Mouse (Mus musculus) limb, embryonic 11.5 days (tissue): ENCODE measurements around the gene Slc35f6. TPM values are rescaled to one million over a fixed set of nuclear protein-coding genes. Genes with fewer than 3 reads are reported as not detected.

Experiments
- ATAC-seq: fragments of 200-750 bp; cut with Nextera tagmentation; 2 replicates; pipeline ENCODE4 v1.8.0; 2017; ENCODE audit warnings: low read depth; ENCODE audit not compliant: insufficient number of reproducible peaks, low FRiP score, low TSS enrichment
- DNase-seq: peaks from one replicate; pipeline ENCODE4 v3.0.0-alpha.2; 2015; ENCODE audit warnings: low spot score
- H3K27ac ChIP-seq: fragments of 300-500 bp; sonication (generic); replicated peaks from 2 replicates; pipeline ENCODE4 v1.5.1; 2014; ENCODE audit warnings: low read depth, mild to moderate bottlenecking, low read length
- H3K27me3 ChIP-seq: fragments of 300-500 bp; sonication (generic); 2 replicates; pipeline ENCODE4 v1.6.1; 2014; ENCODE audit warnings: mild to moderate bottlenecking, low read length, mixed read lengths; ENCODE audit not compliant: control insufficient read depth, insufficient read depth
- H3K36me3 ChIP-seq: fragments of 300-500 bp; sonication (generic); 2 replicates; pipeline ENCODE4 v1.6.1; 2014; ENCODE audit warnings: mild to moderate bottlenecking, low read length, moderate library complexity, mixed read lengths; ENCODE audit not compliant: control insufficient read depth, insufficient read depth
- H3K4me1 ChIP-seq: fragments of 300-500 bp; sonication (generic); 2 replicates; pipeline ENCODE4 v1.6.1; 2014; ENCODE audit warnings: low read length, mixed read lengths; ENCODE audit not compliant: control insufficient read depth, insufficient read depth
- H3K4me2 ChIP-seq: fragments of 300-500 bp; sonication (generic); 2 replicates; pipeline ENCODE4 v1.6.1; 2014; ENCODE audit warnings: low read depth, mild to moderate bottlenecking, moderate library complexity; ENCODE audit not compliant: severe bottlenecking
- H3K4me3 ChIP-seq: fragments of 300-500 bp; sonication (generic); 2 replicates; pipeline ENCODE4 v1.5.1; 2014; ENCODE audit warnings: low read depth, low read length
- H3K9ac ChIP-seq: fragments of 300-500 bp; sonication (generic); 2 replicates; pipeline ENCODE4 v1.6.1; 2014; ENCODE audit warnings: mild to moderate bottlenecking, low read length
- H3K9me3 ChIP-seq: fragments of 300-500 bp; sonication (generic); 2 replicates; pipeline ENCODE4 v1.6.1; 2016; ENCODE audit warnings: low read length; ENCODE audit not compliant: control insufficient read depth
- WGBS: fragments of 180-500 bp; shearing (Covaris S2); extraction: QIAGEN DNeasy Blood & Tissue Kit; methylation state at CpG from one replicate; pipeline ENCODE4 v1.1.7; 2014; 5-methylcytosine and 5-hydroxymethylcytosine counted together
- polyA plus RNA-seq: library from polyadenylated mRNA; unstranded; fragments of >200 nt; fragmentation: Nextera tagmentation; extraction: Ambion mirVana; gene quantifications from 2 replicates; pipeline ENCODE4 v1.2.1, GENCODE M21; 2014

The Slc35f6 gene
- 20.2 and 21.6 TPM in 2 replicates for polyA plus RNA-seq

GRCm38 (mm10) chr5:30647815-30648560 is at the start of gene Slc35f6:
Gene Slc35f6, plus strand, starts transcription at chr5:30647933.
- H3K4me2 ChIP-seq = peak within 1 kb of the TSS; percentile 93
- no peaks in the 10 kb centered on the region for H3K36me3 ChIP-seq
- H3K27me3 ChIP-seq = no peaks in the 10 kb centered on the region
- peaks cover 13% of the 10 kb centered on the region for H3K4me1 ChIP-seq
- ATAC-seq (peak; percentile 93), DNase-seq (peak; percentile 92)
- no peak within 1 kb of the TSS; the same call in 1 of the 2 replicates for H3K27ac ChIP-seq
- H3K9me3 ChIP-seq = no peaks in the 10 kb centered on the region
- peak within 1 kb of the TSS; percentile 72 for H3K9ac ChIP-seq
- under 1% methylated on average over 38 of the region's 38 CpGs for WGBS
- H3K4me3 ChIP-seq = peak within 1 kb of the TSS; percentile 87

GRCm38 (mm10) chr5:30601397-30601796 is 46.3 kb upstream of the Slc35f6 start:
- no peak overlapping the region for H3K27ac ChIP-seq
- 37% methylated on average over 4 of the region's 4 CpGs for WGBS

GRCm38 (mm10) chr5:30603255-30603654 is 44.5 kb upstream of the Slc35f6 start:
- H3K4me3 ChIP-seq = no peak overlapping the region
- no peaks in the 10 kb centered on the region for H3K27me3 ChIP-seq
- H3K4me1 ChIP-seq = no peaks in the 10 kb centered on the region
- no peak overlapping the region for H3K4me2 ChIP-seq
- DNase-seq = no peak
- H3K36me3 ChIP-seq = no peaks in the 10 kb centered on the region
- H3K9ac ChIP-seq = no peak overlapping the region
- no peaks in the 10 kb centered on the region for H3K9me3 ChIP-seq
- no peak for ATAC-seq
- 73% methylated on average over 3 of the region's 3 CpGs for WGBS
- no peak overlapping the region for H3K27ac ChIP-seq

More at GRCm38 (mm10) chr5:30601397-30601796, 46.3 kb upstream of the Slc35f6 start:
- H3K4me1 ChIP-seq = no peaks in the 10 kb centered on the region
- ATAC-seq (no peak), DNase-seq (no peak)
- H3K9ac ChIP-seq = no peak overlapping the region
- no peaks in the 10 kb centered on the region for H3K36me3 ChIP-seq
- no peaks in the 10 kb centered on the region for H3K27me3 ChIP-seq
- H3K9me3 ChIP-seq = no peaks in the 10 kb centered on the region
- H3K4me3 ChIP-seq = no peak overlapping the region
- no peak overlapping the region for H3K4me2 ChIP-seq

GRCm38 (mm10) chr5:30603926-30604325 is 43.8 kb upstream of the Slc35f6 start:
- H3K27ac ChIP-seq = no peak overlapping the region
- WGBS = 65% methylated on average over 4 of the region's 4 CpGs

GRCm38 (mm10) chr5:30604769-30605188 is 43.0 kb upstream of the Slc35f6 start:
- H3K27ac ChIP-seq = no peak overlapping the region
- no peaks in the 10 kb centered on the region for H3K9me3 ChIP-seq
- H3K9ac ChIP-seq = no peak overlapping the region
- H3K4me3 ChIP-seq = no peak overlapping the region
- H3K4me2 ChIP-seq = no peak overlapping the region
- ATAC-seq (no peak), DNase-seq (no peak)
- H3K4me1 ChIP-seq = no peaks in the 10 kb centered on the region
- H3K27me3 ChIP-seq = no peaks in the 10 kb centered on the region
- no peaks in the 10 kb centered on the region for H3K36me3 ChIP-seq
- WGBS = 77% methylated on average over 8 of the region's 8 CpGs

More at GRCm38 (mm10) chr5:30603926-30604325, 43.8 kb upstream of the Slc35f6 start:
- DNase-seq = no peak
- Histone ChIP-seq H3K4me1 (no peaks in the 10 kb centered on the region), H3K4me3 (no peak overlapping the region), H3K9ac (no peak overlapping the region), H3K4me2 (no peak overlapping the region), H3K36me3 (no peaks in the 10 kb centered on the region), H3K27me3 (no peaks in the 10 kb centered on the region), H3K9me3 (no peaks in the 10 kb centered on the region)
- ATAC-seq = no peak

DNA sequence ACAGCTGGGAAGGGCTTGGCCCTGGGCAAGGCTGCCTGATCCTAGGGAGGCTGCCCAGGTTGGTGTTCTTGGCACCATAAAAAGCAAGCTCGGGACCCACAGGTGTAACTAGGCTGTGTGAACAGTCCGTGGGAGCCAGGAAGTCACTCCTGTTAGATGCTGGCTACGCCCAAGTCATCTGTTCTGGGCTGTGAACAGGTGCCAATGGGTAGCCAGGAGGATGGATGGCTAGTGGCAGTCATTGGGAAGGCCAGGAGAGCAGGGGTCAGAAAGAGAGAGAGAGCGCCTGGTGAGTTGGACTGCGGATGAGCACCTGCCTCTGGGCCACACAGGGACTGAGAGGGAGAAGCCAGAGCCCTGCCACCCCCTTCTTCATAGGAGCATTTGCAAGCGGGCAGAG is 42.1 kb upstream of the Slc35f6 start:
- Histone ChIP-seq H3K4me3 (no peak overlapping the region), H3K4me2 (no peak overlapping the region), H3K36me3 (no peaks in the 10 kb centered on the region), H3K9ac (no peak overlapping the region), H3K27me3 (no peaks in the 10 kb centered on the region), H3K4me1 (no peaks in the 10 kb centered on the region), H3K9me3 (no peaks in the 10 kb centered on the region), H3K27ac (no peak overlapping the region)
- WGBS = 76% methylated on average over 6 of the region's 6 CpGs
- no peak for ATAC-seq
- DNase-seq = no peak

- Histone ChIP-seq H3K9me3 (no peaks in the 10 kb centered on the region), H3K27me3 (no peaks in the 10 kb centered on the region), H3K4me2 (no peak overlapping the region), H3K4me1 (no peaks in the 10 kb centered on the region), H3K4me3 (no peak overlapping the region), H3K9ac (no peak overlapping the region), H3K36me3 (no peaks in the 10 kb centered on the region), H3K27ac (no peak overlapping the region)
- no peak for ATAC-seq
- DNase-seq = no peak
- 67% methylated on average over 16 of the region's 16 CpGs for WGBS
These were observed 41.2 kb upstream of the Slc35f6 start for GRCm38 (mm10) chr5:30606424-30607073.

- ATAC-seq (no peak), DNase-seq (no peak)
- H3K27me3 ChIP-seq = no peaks in the 10 kb centered on the region
- no peak overlapping the region for H3K4me3 ChIP-seq
- H3K9ac ChIP-seq = no peak overlapping the region
- H3K4me2 ChIP-seq = no peak overlapping the region
- H3K27ac ChIP-seq = no peak overlapping the region
- no peaks in the 10 kb centered on the region for H3K9me3 ChIP-seq
- WGBS = 90% methylated on average over 7 of the region's 7 CpGs
- no peaks in the 10 kb centered on the region for H3K4me1 ChIP-seq
- no peaks in the 10 kb centered on the region for H3K36me3 ChIP-seq
These were observed 38.6 kb upstream of the Slc35f6 start for GRCm38 (mm10) chr5:30609094-30609493.
